Mouse (Mus musculus): ENCODE results near the gene S100a14.

DNA sequence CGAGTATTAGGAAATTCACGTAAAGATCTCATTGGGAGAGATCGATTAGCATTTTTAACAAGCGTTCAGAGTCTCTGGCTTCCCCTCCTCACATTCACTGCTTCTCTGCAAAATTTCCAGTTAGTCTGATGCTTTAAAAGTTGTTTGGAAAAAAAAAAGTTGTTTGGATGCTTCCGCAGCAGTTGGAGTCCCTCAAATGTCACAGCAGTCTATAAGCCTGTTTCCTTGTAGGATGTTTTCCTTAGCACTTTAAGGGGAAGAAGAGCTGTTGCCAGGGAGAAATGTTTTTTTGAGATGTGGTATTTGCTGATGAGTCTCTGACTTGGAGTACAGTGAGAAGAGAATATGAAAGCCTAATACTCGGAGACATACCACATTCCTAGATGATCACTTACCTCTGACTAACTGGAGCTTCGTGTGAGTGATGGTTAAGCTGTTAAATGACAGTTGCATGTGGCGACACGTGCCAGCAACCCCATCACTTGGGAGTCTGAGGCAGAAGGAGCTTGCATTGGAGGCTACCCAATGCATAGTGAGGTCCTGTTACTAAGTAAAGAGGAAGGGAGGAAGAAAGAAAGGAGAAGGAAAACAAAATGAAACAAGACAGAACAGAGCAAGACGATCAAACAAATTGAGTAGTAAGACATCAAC lies 49.8 kb downstream of the S100a14 start:
- TF ChIP-seq CTCF (conservative IDR thresholded peaks at IDR 0.05; ENCODE audit: low read length) (no peak), NANOG (IDR thresholded peaks at IDR 0.05; ENCODE audit: borderline replicate concordance, low read length) (no peak), POU5F1 (IDR thresholded peaks at IDR 0.05; ENCODE audit: borderline replicate concordance, low read length) (no peak)
